Mouse (Mus musculus) testis, adult 2 months (tissue): Measurements from ENCODE around the gene Stx8. TPM values are rescaled to one million over a fixed set of nuclear protein-coding genes. Genes with fewer than 3 reads are reported as not detected.
A peak's percentile ranks its signal among the peaks of the same experiment; 100 is the strongest.

ENCODE experiments used
- H3K27ac ChIP-seq: fragments of 200-500 bp; 2 replicates; pipeline ENCODE4 v1.5.1; 2012; ENCODE audit warnings: low read depth, low read length; ENCODE audit not compliant: control insufficient read depth, insufficient read depth
- H3K27me3 ChIP-seq: fragments of 200-500 bp; 2 replicates; pipeline ENCODE4 v1.6.1; 2012; ENCODE audit warnings: mild to moderate bottlenecking, low read length, moderate library complexity; ENCODE audit not compliant: control insufficient read depth, insufficient read depth
- H3K36me3 ChIP-seq: fragments of 200-500 bp; 2 replicates; pipeline ENCODE4 v1.6.1; 2012; ENCODE audit warnings: mild to moderate bottlenecking, low read length; ENCODE audit not compliant: control insufficient read depth, insufficient read depth
- H3K4me1 ChIP-seq: fragments of 200-500 bp; 2 replicates; pipeline ENCODE4 v1.6.1; 2012; ENCODE audit warnings: low read length; ENCODE audit not compliant: control insufficient read depth, insufficient read depth
- H3K4me3 ChIP-seq: fragments of 200-500 bp; 2 replicates; pipeline ENCODE4 v1.5.1; 2012; ENCODE audit warnings: low read depth, mild to moderate bottlenecking, low read length, moderate library complexity, mixed read lengths; ENCODE audit not compliant: control insufficient read depth
- CTCF ChIP-seq: fragments of 200-500 bp; IDR thresholded peaks from 2 replicates; pipeline ENCODE4 v1.5.1; 2012; ENCODE audit warnings: low read depth, mild to moderate bottlenecking, inconsistent platforms, low read length, moderate library complexity; ENCODE audit not compliant: control insufficient read depth, insufficient read depth, insufficient replicate concordance
- POLR2A ChIP-seq: fragments of 200-500 bp; IDR thresholded peaks from 2 replicates; pipeline ENCODE4 v1.6.1; 2012; ENCODE audit warnings: low read depth, mild to moderate bottlenecking, inconsistent platforms, low read length, moderate library complexity; ENCODE audit not compliant: control insufficient read depth
- polyA plus RNA-seq: library from polyadenylated mRNA; depleted of rRNA; stranded (reverse); fragments of >200 nt; gene quantifications from 2 replicates; pipeline ENCODE4 v1.2.3, GENCODE M21; 2012

Stx8 gene
- polyA plus RNA-seq, 1 experiment = 19.6 TPM

DNA sequence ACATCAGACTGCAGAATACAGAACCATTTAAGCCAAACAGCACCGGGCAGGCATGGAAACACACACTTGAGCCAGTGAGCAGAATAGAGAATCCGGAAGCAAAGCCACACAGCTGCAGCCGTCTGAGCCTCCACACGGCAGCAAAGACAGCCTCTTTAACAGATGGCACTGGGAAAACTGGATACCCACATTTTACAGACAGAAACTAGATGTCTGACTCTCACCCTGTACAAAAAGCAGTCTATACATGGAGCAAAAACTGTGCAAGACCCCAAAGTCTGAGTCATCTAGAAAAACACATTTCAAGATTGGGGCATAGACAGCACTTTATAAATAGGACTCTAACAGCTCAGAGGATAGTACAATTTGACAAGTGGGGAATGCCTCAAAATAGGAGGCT lies 25.2 kb downstream of the Stx8 start:
- TF ChIP-seq CTCF (no peak), POLR2A (no peak)
- no peaks in the 10 kb centered on the region for H3K36me3 ChIP-seq
- no peaks in the 10 kb centered on the region for H3K4me1 ChIP-seq
- H3K27me3 ChIP-seq = no peaks in the 10 kb centered on the region
- H3K27ac ChIP-seq = no peak overlapping the region
- H3K4me3 ChIP-seq = no peak overlapping the region

- TF ChIP-seq CTCF = no peak
- no peak for TF ChIP-seq POLR2A
- Histone ChIP-seq H3K4me1 (no peaks in the 10 kb centered on the region), H3K4me3 (no peak overlapping the region), H3K27ac (no peak overlapping the region), H3K36me3 (no peaks in the 10 kb centered on the region), H3K27me3 (no peaks in the 10 kb centered on the region)
Measured at GRCm38 (mm10) chr11:67995965-67996364, 30.0 kb downstream of the Stx8 start.

- Histone ChIP-seq H3K4me3 (no peak overlapping the region), H3K4me1 (no peaks in the 10 kb centered on the region), H3K27me3 (no peaks in the 10 kb centered on the region), H3K27ac (no peak overlapping the region), H3K36me3 (no peaks in the 10 kb centered on the region)
- no peak for TF ChIP-seq POLR2A
- no peak for TF ChIP-seq CTCF
Measured at GRCm38 (mm10) chr11:67998905-67999304, 32.9 kb downstream of the Stx8 start.

GRCm38 (mm10) chr11:67999629-68000028 lies 33.6 kb downstream of the Stx8 start:
- Histone ChIP-seq H3K4me3 (no peak overlapping the region), H3K27me3 (no peaks in the 10 kb centered on the region), H3K27ac (no peak overlapping the region), H3K36me3 (no peaks in the 10 kb centered on the region), H3K4me1 (no peaks in the 10 kb centered on the region)
- no peak for TF ChIP-seq POLR2A
- TF ChIP-seq CTCF = no peak

- H3K27me3 ChIP-seq = no peaks in the 10 kb centered on the region
- no peak overlapping the region for H3K27ac ChIP-seq
- no peaks in the 10 kb centered on the region for H3K4me1 ChIP-seq
- H3K4me3 ChIP-seq = no peak overlapping the region
- no peak for TF ChIP-seq POLR2A
- peak; percentile 62; the same call in 1 of the 2 replicates for TF ChIP-seq CTCF
- H3K36me3 ChIP-seq = no peaks in the 10 kb centered on the region
Measured at GRCm38 (mm10) chr11:68004191-68004590, 38.2 kb downstream of the Stx8 start.

GRCm38 (mm10) chr11:68006216-68006789 lies 40.3 kb downstream of the Stx8 start:
- H3K36me3 ChIP-seq = no peaks in the 10 kb centered on the region
- no peak overlapping the region for H3K4me3 ChIP-seq
- H3K27me3 ChIP-seq = no peaks in the 10 kb centered on the region
- H3K27ac ChIP-seq = no peak overlapping the region
- no peak for TF ChIP-seq CTCF
- TF ChIP-seq POLR2A = no peak
- H3K4me1 ChIP-seq = no peaks in the 10 kb centered on the region

- H3K36me3 ChIP-seq = no peaks in the 10 kb centered on the region; the same call in 1 of the 2 replicates
- H3K4me1 ChIP-seq = no peaks in the 10 kb centered on the region
- H3K27me3 ChIP-seq = no peaks in the 10 kb centered on the region
- no peak overlapping the region for H3K4me3 ChIP-seq
- TF ChIP-seq CTCF (no peak), POLR2A (no peak)
- H3K27ac ChIP-seq = no peak overlapping the region
Measured at GRCm38 (mm10) chr11:68007645-68008044, 41.7 kb downstream of the Stx8 start.
